Mouse (Mus musculus) lung, embryonic 15.5 days (tissue): ENCODE results near the gene Bysl. TPM values are rescaled to one million over a fixed set of nuclear protein-coding genes. Genes with fewer than 3 reads are reported as not detected.
"Not testable (repeated sequence)": the region's sequence is repeated elsewhere in the genome, so short reads cannot be mapped to it uniquely, and the experiment has no call there.

ENCODE experiments used
- ATAC-seq: fragments of 200-750 bp; cut with Nextera tagmentation; 2 replicates; pipeline ENCODE4 v1.8.0; 2017; ENCODE audit warnings: moderate number of reproducible peaks, borderline replicate concordance; ENCODE audit not compliant: low FRiP score, low TSS enrichment; ENCODE audit errors: extremely low read depth
- H3K27ac ChIP-seq: fragments of 300-500 bp; sonication (generic); 2 replicates; pipeline ENCODE4 v1.5.1; 2015; ENCODE audit warnings: moderate library complexity, mild to moderate bottlenecking, inconsistent platforms
- H3K27me3 ChIP-seq: fragments of 300-500 bp; sonication (generic); 2 replicates; pipeline ENCODE4 v1.6.1; 2015; ENCODE audit warnings: inconsistent platforms
- H3K36me3 ChIP-seq: fragments of 300-500 bp; sonication (generic); 2 replicates; pipeline ENCODE4 v1.6.1; 2015; ENCODE audit warnings: inconsistent platforms
- H3K4me1 ChIP-seq: fragments of 300-500 bp; sonication (generic); 2 replicates; pipeline ENCODE4 v1.6.1; 2015; ENCODE audit warnings: inconsistent platforms
- H3K4me2 ChIP-seq: fragments of 300-500 bp; sonication (generic); 2 replicates; pipeline ENCODE4 v1.6.1; 2015; ENCODE audit warnings: inconsistent platforms, mild to moderate bottlenecking, moderate library complexity
- H3K4me3 ChIP-seq: fragments of 300-500 bp; sonication (generic); 2 replicates; pipeline ENCODE4 v1.5.1; 2015; ENCODE audit warnings: mild to moderate bottlenecking, inconsistent platforms
- H3K9ac ChIP-seq: fragments of 300-500 bp; sonication (generic); 2 replicates; pipeline ENCODE4 v1.6.1; 2015; ENCODE audit warnings: inconsistent platforms
- H3K9me3 ChIP-seq: fragments of 300-500 bp; sonication (generic); 2 replicates; pipeline ENCODE4 v1.6.1; 2016; ENCODE audit warnings: inconsistent platforms
- WGBS: fragments of 180-500 bp; shearing (Covaris S2); methylation state at CpG from one replicate; pipeline ENCODE4 v1.1.7; 2015; 5-methylcytosine and 5-hydroxymethylcytosine counted together
- polyA plus RNA-seq: library from polyadenylated mRNA; unstranded; fragments of >200 nt; fragmentation: Nextera tagmentation; extraction: Ambion mirVana; gene quantifications from 2 replicates; pipeline ENCODE4 v1.2.1, GENCODE M21; 2015

Gene Bysl
- polyA plus RNA-seq, 1 experiment from 2014 or later, result 21.9 TPM

DNA sequence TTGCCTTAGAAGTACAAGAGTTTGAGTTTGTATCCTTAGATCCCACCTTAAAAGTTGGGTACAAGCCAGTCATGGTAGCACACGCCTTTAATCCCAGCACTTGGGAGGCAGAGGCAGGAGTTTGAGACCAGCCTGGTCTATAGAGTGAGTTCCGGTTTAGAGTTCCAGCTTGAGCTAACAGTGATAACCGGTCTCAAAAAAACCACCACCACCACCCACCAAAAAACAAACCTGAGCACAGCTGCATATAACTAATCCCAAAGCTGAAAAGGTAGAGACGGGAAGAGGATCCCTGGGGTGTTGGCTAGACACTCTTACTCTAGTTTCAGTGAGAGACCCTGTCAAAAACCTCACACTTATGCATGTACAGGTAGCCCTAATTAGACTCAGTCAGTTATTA lies 5.4 kb upstream of the Bysl start:
- Histone ChIP-seq H3K36me3 (peaks cover 39% of the 10 kb centered on the region), H3K27ac (no peak overlapping the region), H3K4me3 (no peak overlapping the region), H3K4me2 (no peak overlapping the region), H3K4me1 (peaks cover 13% of the 10 kb centered on the region), H3K9ac (no peak overlapping the region), H3K9me3 (no peaks in the 10 kb centered on the region), H3K27me3 (no peaks in the 10 kb centered on the region)
- no peak for ATAC-seq
- WGBS, result 97% methylated on average over 4 of the region's 4 CpGs

DNA sequence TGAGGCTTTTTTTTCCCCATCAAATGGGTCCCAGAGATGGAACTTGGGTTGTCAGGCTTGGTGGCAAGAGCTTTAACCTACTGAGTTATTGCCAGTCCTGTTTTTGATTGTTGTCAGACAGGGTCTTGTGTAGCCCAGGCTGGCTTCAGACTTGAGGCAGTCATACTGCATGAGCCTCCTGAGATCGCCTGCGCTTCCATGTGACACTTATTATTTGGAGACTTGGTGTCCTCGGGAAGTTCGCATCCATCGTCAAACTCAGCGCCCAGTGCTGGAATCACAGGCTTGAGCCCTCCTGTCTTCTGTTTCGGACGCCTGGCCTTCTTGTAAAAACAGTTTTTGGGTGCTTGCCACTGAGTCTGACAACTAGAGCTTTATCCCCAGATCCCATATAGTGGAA lies 4.8 kb upstream of the Bysl start:
- Histone ChIP-seq H3K36me3 (peaks cover 39% of the 10 kb centered on the region), H3K9ac (no peak overlapping the region), H3K27me3 (no peaks in the 10 kb centered on the region), H3K27ac (no peak overlapping the region), H3K4me3 (no peak overlapping the region), H3K4me2 (no peak overlapping the region), H3K4me1 (peaks cover 13% of the 10 kb centered on the region), H3K9me3 (no peaks in the 10 kb centered on the region)
- 92% methylated on average over 8 of the region's 8 CpGs for WGBS
- no peak for ATAC-seq

DNA sequence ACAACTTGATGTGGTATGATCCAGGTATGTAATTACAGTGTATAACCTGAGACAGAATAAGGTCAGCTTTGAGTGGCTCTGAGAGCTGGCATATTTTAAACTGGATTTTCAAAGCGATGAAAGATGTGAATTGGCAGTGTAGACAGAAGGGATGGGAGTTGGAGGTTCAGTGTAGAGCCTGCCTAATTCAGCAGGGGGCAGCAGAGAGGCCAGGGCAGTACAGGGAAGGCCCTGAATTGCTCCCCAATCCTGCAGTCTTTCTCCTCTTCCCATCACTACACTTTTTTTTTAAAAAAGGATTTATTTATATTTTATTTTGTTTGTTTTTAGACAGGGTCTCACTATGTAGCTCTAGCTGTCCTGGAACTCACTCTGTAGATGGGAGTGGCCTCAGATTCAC lies 2.7 kb upstream of the Bysl start:
- Histone ChIP-seq H3K4me3 (no peak overlapping the region), H3K4me2 (no peak overlapping the region), H3K9me3 (no peaks in the 10 kb centered on the region), H3K36me3 (peaks cover 35% of the 10 kb centered on the region), H3K27ac (no peak overlapping the region), H3K4me1 (peaks cover 25% of the 10 kb centered on the region), H3K9ac (no peak overlapping the region), H3K27me3 (no peaks in the 10 kb centered on the region)
- ATAC-seq, result no peak
- WGBS, result 86% methylated on average over 1 of the region's 1 CpGs

DNA sequence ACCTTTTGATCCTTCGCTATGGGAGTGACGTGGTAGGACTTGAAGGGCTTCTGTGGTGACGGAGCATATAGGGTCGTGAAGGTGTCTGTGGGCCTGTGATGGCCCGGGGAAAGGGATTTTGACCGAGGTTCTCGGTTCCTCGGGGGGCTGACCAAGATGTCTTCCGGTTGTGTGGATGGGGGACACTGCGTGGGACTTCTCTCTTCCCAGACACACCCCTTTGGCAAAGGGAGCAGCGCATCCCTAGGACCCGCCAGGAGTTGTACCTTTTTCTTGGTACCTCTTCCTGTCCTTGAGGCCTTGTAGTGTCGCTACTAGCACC lies 330 bp upstream of the Bysl start:
- H3K27ac ChIP-seq, result peak overlapping the region; percentile 80; the same call in 1 of the 2 replicates
- H3K9ac ChIP-seq, result peak overlapping the region; percentile 77
- H3K27me3 ChIP-seq, result no peaks in the 10 kb centered on the region
- peaks cover 25% of the 10 kb centered on the region for H3K4me1 ChIP-seq
- H3K4me2 ChIP-seq, result peak overlapping the region; percentile 88
- ATAC-seq, result no peak
- under 1% methylated on average over 13 of the region's 13 CpGs for WGBS
- peak overlapping the region; percentile 90 for H3K4me3 ChIP-seq
- no peaks in the 10 kb centered on the region for H3K9me3 ChIP-seq
- peaks cover 25% of the 10 kb centered on the region for H3K36me3 ChIP-seq

DNA sequence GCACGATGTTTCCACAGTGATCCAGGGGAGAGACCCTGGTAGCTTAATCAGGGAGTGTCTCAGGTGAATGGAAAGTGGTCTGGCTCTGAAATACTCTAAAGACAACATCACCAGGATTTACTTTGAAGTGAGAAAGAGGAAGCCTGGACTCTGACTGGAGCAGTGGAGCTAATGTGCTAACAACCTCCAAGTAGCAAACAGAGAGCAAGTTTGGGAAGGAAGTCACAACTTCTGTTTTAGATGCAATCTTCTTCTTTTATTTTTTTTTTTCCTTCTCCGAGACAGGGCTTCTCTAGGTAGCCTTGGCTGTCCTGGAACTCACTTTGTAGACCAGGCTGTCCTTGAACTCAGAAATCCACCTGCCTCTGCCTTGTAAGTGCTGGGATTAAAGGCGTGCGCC lies 2.1 kb downstream of the Bysl start:
- no peak overlapping the region for H3K9ac ChIP-seq
- no peak overlapping the region; the same call in 1 of the 2 replicates for H3K4me2 ChIP-seq
- no peak overlapping the region for H3K27ac ChIP-seq
- no peak for ATAC-seq
- H3K4me3 ChIP-seq, result no peak overlapping the region
- H3K27me3 ChIP-seq, result no peaks in the 10 kb centered on the region
- 88% methylated on average over 4 of the region's 4 CpGs for WGBS
- H3K36me3 ChIP-seq, result peaks cover 32% of the 10 kb centered on the region
- H3K4me1 ChIP-seq, result peaks cover 25% of the 10 kb centered on the region
- H3K9me3 ChIP-seq, result no peaks in the 10 kb centered on the region

DNA sequence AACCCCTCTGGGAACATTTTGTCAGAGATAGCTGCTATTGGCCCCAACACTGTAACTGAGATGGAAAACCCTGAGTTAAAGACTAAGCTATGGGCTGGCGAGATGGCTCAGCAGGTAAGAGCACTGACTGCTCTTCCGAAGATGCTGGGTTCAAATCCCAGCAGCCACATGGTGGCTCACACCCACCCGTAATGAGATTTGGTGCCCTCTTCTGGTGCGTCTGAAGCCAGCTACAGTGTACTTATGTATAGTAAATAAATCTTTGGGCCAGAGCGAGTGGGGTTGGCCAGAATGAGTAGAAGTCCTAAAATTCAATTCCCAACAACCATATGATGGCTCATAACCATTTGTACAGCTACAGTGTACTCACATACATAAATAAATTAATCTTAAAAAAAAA lies 5.1 kb downstream of the Bysl start:
- H3K9ac ChIP-seq, result no peak overlapping the region
- H3K4me1 ChIP-seq, result peaks cover 12% of the 10 kb centered on the region
- no peak overlapping the region for H3K27ac ChIP-seq
- 55% methylated on average over 5 of the region's 5 CpGs for WGBS
- H3K36me3 ChIP-seq, result peaks cover 53% of the 10 kb centered on the region
- H3K4me3 ChIP-seq, result no peak overlapping the region
- no peak for ATAC-seq
- no peaks in the 10 kb centered on the region for H3K9me3 ChIP-seq
- no peak overlapping the region for H3K4me2 ChIP-seq
- no peaks in the 10 kb centered on the region for H3K27me3 ChIP-seq

DNA sequence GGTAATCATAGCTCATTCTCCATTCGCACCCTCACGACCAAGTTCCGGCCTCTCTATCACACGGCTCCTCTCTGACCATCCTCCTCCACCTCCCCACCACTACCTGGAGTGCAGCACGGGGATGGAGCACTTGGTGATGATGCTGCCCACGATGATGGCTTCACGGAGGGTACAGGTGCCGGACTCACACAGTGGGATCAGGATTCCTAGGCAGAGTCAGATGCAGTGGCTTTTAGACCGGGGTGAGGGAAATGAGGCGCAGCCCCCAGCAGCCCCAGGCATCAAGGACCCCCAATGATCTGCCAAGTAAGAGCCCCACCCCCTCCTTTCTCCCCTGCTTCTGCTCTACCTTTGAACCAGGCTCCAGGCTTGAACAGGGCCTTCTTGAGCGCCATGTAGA lies 9.0 kb downstream of the Bysl start:
- no peak overlapping the region for H3K4me3 ChIP-seq

DNA sequence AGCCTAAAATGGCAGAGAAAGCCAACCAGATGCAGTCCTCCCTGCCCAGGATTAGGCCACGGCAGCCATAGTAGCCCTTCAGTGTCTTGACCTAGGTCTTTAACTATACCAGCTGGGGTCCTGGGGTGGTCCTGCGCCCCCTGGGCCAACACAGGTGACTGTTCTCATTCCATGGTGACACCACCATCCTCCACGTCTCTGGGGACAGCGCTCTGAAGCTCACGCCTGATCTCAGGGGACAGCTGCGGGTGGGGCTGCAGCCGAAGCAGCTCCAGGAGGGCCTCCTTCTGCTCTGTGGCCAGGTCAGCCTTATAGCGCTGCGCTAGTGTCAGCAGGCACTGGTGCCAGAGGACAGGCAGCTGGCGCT lies 9.9 kb downstream of the Bysl start:
- no peak for ATAC-seq
- no peak overlapping the region for H3K27ac ChIP-seq
- no peak overlapping the region for H3K4me3 ChIP-seq
- H3K27me3 ChIP-seq, result no peaks in the 10 kb centered on the region
- no peak overlapping the region for H3K4me2 ChIP-seq
- H3K9ac ChIP-seq, result no peak overlapping the region
- no peaks in the 10 kb centered on the region for H3K9me3 ChIP-seq
- WGBS, result 88% methylated on average over 10 of the region's 10 CpGs
- H3K4me1 ChIP-seq, result peaks cover 16% of the 10 kb centered on the region
- H3K36me3 ChIP-seq, result peaks cover 82% of the 10 kb centered on the region

More for the DNA sequence above, 9.0 kb downstream of the Bysl start:
- Histone ChIP-seq H3K9me3 (no peaks in the 10 kb centered on the region), H3K4me2 (no peak overlapping the region), H3K9ac (no peak overlapping the region), H3K36me3 (peaks cover 84% of the 10 kb centered on the region), H3K4me1 (peaks cover 7% of the 10 kb centered on the region), H3K27me3 (no peaks in the 10 kb centered on the region), H3K27ac (no peak overlapping the region)
- ATAC-seq, result no peak
- 85% methylated on average over 11 of the region's 11 CpGs for WGBS

DNA sequence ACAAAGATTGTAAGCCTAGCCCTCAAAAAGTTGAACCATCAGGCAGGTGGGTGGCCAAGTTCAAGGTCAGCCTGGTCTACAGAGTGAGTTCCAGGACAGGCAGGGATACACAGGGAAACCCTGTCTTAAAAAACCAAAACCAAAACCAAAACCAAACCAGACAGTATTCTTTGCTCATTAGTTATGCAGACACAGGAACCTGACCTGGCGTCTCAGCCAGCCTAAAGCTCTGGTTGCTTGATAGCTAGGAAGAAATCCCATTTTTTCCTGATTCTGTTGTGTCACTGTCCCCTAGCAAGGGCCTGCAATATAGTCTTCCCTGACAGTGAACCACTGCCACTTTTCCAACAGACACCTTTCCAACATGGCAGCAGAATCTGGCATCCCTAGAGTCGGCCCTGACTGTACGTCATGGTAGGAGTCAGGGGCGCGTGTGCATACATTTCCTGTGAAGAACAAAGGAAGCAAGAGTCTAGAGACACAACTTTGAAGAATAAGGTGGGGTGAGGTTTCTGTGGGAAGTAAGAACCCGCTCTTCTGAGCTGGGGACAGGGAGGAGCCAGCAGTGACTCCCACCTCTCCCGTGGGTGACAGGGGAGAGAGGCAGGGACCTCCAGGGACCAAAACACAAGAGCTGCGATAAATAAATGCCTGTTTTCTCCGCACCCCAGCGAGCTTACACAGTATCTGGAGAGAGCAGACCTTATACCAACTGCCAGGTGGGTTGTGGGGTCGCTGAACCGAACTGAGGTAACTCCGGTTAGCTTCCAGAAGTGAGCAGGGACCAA lies 10.5 kb downstream of the Bysl start:
- 82% methylated on average over 13 of the region's 13 CpGs for WGBS
- Histone ChIP-seq H3K4me3 (no peak overlapping the region), H3K36me3 (peaks cover 81% of the 10 kb centered on the region), H3K27ac (no peak overlapping the region), H3K27me3 (no peaks in the 10 kb centered on the region), H3K9me3 (no peaks in the 10 kb centered on the region), H3K4me2 (no peak overlapping the region), H3K9ac (no peak overlapping the region), H3K4me1 (peaks cover 22% of the 10 kb centered on the region)
- no peak for ATAC-seq

DNA sequence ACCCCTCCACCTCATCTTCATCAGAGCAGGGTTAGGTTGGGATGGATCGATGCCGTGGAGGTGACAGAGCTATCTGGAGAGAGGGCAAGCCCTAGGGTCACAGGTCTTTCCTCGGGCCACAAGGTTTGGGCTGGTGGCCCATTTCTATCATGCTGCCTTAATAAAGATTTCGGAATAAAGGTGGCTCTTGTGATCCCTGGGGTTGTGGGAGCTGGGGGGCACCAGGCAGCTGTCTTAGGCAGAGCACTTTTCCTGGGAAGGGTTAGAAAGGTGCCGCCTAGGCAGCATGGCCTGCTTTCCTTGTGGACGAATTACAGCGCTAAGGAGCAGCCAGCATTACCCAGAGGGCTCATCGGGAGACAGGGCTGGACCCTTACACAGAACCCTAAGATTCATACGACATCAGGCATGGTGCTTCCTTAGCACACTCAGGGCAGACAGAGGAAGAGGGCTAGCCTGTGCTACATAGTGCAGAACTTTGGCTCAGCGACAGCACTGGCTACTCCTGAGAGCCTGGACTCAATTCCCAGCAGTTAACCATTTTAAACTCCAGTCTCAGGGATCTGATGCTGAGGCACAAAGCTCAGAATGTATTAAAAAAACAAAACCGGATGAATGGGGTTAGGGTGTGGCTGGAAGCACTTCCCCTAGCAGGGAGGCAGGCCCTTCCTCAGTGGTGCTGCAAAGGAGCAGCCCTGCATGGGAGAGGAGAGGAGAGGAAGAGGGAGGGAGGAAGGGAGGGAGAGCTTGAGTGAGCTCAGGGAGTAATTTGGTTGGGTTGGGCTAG lies 11.6 kb downstream of the Bysl start:
- no peak overlapping the region for H3K9ac ChIP-seq
- no peak overlapping the region for H3K4me2 ChIP-seq
- peaks cover 32% of the 10 kb centered on the region for H3K4me1 ChIP-seq
- WGBS, result 64% methylated on average over 11 of the region's 11 CpGs
- no peaks in the 10 kb centered on the region for H3K27me3 ChIP-seq
- H3K9me3 ChIP-seq, result no peaks in the 10 kb centered on the region
- H3K36me3 ChIP-seq, result peaks cover 72% of the 10 kb centered on the region
- ATAC-seq, result no peak
- H3K27ac ChIP-seq, result peak overlapping the region; percentile 26
- no peak overlapping the region for H3K4me3 ChIP-seq

DNA sequence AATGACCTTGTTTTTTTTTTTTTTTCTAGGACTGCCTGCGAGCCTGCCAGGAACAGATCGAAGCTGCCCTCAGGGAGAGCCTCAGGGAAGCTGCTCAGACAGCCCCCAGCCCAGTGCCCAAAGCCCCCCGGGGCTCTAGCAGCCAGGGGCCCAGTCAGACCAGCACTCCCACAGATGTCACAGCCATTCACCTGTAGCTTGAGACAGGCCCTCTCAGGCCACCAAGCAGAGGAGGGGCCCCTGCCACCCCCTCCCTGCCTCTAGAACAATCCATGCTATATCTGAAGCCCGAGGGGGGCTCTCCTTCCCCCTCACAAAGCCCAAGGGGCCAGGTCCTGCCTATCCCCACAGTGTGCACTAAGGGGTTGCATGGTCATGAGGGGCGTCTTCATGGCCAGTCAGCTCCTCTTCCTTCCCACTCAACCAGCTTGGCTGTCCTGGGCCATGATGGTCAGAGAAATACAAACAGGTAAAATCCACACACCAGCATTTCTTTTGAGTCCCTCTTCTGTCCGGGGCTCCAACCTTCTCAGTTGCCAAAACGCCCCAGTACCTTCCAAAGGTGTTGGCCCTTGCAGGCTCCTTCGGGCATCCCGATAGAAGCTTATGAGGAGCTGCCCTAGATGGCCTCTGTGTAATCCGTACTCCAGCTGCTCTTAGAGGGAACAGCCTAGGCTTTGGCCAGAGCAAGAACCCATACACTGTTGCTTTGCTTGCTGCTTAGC lies 12.6 kb downstream of the Bysl start:
- H3K9ac ChIP-seq, ATAC-seq, H3K4me2 ChIP-seq, H3K9me3 ChIP-seq, H3K27me3 ChIP-seq, H3K4me3 ChIP-seq: not testable (repeated sequence)
- H3K27ac ChIP-seq, result peak overlapping the region; percentile 53
- WGBS, result 75% methylated on average over 10 of the region's 10 CpGs
- H3K36me3 ChIP-seq, result peaks cover 62% of the 10 kb centered on the region
- H3K4me1 ChIP-seq, result peaks cover 32% of the 10 kb centered on the region
